Mouse (Mus musculus): ENCODE measurements at regions not wholly inside any gene's neighbourhood (a gene's known extent, or its start where the extent isn't known, plus 50 kb on each side); places are given as distances from the start of the nearest gene placed in this dataset.
A peak's percentile ranks its signal among the peaks of the same experiment; 100 is the strongest.

DNA sequence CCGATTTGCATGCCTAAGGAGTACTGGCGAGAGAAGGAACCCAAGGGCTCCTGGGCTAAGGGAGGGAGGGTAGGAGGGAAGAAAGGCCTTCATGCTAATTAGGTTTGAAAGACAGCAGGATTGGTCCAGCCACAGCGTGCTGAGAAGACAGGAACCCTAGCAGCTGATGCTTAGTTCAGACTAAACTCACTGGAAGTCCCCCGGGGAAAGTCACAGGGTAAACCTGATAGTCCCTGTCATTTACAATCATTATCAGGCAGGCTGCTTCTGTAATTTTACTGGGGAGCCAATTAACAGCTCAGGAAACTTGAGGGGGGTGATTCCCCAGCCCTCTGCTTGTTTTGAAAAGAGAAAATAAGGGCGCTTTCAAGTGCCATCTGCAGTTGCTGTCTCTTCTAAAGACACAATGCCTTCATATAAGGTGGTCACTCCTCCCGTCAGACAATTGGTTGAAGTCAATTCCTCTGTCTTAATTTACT is 135.9 kb downstream of the Gm45692 start:
- H3K9ac ChIP-seq, result no peak overlapping the region
- no peak overlapping the region for H3K27ac ChIP-seq (ENCODE audit: low read depth, low read length)
- ATAC-seq (no peak; the same call in 1 of the 2 replicates), DNase-seq (no peak)
- no peaks in the 10 kb centered on the region for H3K36me3 ChIP-seq (ENCODE audit: insufficient read depth)
- H3K4me1 ChIP-seq (ENCODE audit: insufficient read depth), result no peaks in the 10 kb centered on the region
- 0 out of 2 replicates have a peak, but pooled peaks cover 6% of the 10 kb centered on the region for H3K9me3 ChIP-seq (ENCODE audit: low read length)
- 6% methylated on average over 6 of the region's 6 CpGs for WGBS
- H3K27me3 ChIP-seq (ENCODE audit: insufficient read depth, low read length), result no peaks in the 10 kb centered on the region
- H3K4me2 ChIP-seq (ENCODE audit: low read depth), result no peak overlapping the region
- H3K4me3 ChIP-seq (ENCODE audit: low read depth, low read length), result no peak overlapping the region
- no peak for TF ChIP-seq CTCF (IDR thresholded peaks at IDR 0.05; ENCODE audit: low read depth)

DNA sequence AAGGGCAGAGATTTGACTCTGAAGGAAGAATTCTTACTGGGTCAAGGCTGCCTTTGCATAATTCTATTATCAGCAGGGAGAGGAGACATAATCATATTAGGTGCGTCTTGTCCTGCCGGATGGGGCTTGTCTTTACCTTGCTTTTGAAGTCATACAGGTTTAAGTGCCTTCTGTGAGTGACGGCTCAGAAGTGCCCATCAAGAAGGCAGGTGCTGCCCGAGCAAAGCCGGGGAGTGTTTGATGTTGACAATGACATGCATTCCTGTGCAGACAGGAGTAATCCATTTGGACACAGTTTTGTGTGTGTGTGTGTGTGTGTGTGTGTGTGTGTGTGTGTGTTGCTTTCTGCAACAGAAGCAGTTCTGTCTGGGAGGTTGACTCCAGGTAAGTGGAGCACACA is 141.0 kb downstream of the Gm45692 start:
- no peak overlapping the region for H3K4me3 ChIP-seq (ENCODE audit: low read depth, low read length)
- no peaks in the 10 kb centered on the region for H3K27me3 ChIP-seq (ENCODE audit: insufficient read depth, low read length)
- no peaks in the 10 kb centered on the region for H3K36me3 ChIP-seq (ENCODE audit: insufficient read depth)
- WGBS, result 65% methylated on average over 5 of the region's 5 CpGs
- DNase-seq (no peak), ATAC-seq (no peak)
- H3K4me2 ChIP-seq (ENCODE audit: low read depth), result no peak overlapping the region
- H3K4me1 ChIP-seq (ENCODE audit: insufficient read depth), result peaks cover 5% of the 10 kb centered on the region; the same call in 1 of the 2 replicates
- H3K9me3 ChIP-seq (ENCODE audit: low read length), result no peaks in the 10 kb centered on the region
- H3K27ac ChIP-seq (ENCODE audit: low read depth, low read length), result no peak overlapping the region
- no peak overlapping the region for H3K9ac ChIP-seq
- TF ChIP-seq CTCF (IDR thresholded peaks at IDR 0.05; ENCODE audit: low read depth), result no peak

- no peaks in the 10 kb centered on the region for H3K9me3 ChIP-seq (ENCODE audit: low read length)
- DNase-seq, result no peak
- H3K4me2 ChIP-seq (ENCODE audit: low read depth), result no peak overlapping the region
- no peak for TF ChIP-seq CTCF (IDR thresholded peaks at IDR 0.05; ENCODE audit: low read depth)
- no peak for ATAC-seq
- H3K4me3 ChIP-seq (ENCODE audit: low read depth, low read length), result no peak overlapping the region
- no peaks in the 10 kb centered on the region for H3K36me3 ChIP-seq (ENCODE audit: insufficient read depth)
- H3K27ac ChIP-seq (ENCODE audit: low read depth, low read length), result no peak overlapping the region
- H3K4me1 ChIP-seq (ENCODE audit: insufficient read depth), result peaks cover 9% of the 10 kb centered on the region; the same call in 1 of the 2 replicates
- H3K9ac ChIP-seq, result no peak overlapping the region
- 92% methylated on average over 10 of the region's 10 CpGs for WGBS
- no peaks in the 10 kb centered on the region for H3K27me3 ChIP-seq (ENCODE audit: insufficient read depth, low read length)
Measured at GRCm38 (mm10) chr8:26262536-26262935, 143.2 kb downstream of the Gm45692 start.

GRCm38 (mm10) chr8:26264869-26265321 is 145.6 kb downstream of the Gm45692 start:
- Histone ChIP-seq H3K27me3 (ENCODE audit: insufficient read depth, low read length) (no peaks in the 10 kb centered on the region), H3K9ac (no peak overlapping the region), H3K4me3 (ENCODE audit: low read depth, low read length) (no peak overlapping the region), H3K36me3 (ENCODE audit: insufficient read depth) (no peaks in the 10 kb centered on the region), H3K4me1 (ENCODE audit: insufficient read depth) (peaks cover 9% of the 10 kb centered on the region; the same call in 1 of the 2 replicates), H3K27ac (ENCODE audit: low read depth, low read length) (no peak overlapping the region), H3K9me3 (ENCODE audit: low read length) (no peaks in the 10 kb centered on the region), H3K4me2 (ENCODE audit: low read depth) (no peak overlapping the region)
- 10% methylated on average over 11 of the region's 11 CpGs for WGBS
- no peak for TF ChIP-seq CTCF (IDR thresholded peaks at IDR 0.05; ENCODE audit: low read depth)
- ATAC-seq, result no peak
- DNase-seq, result no peak

DNA sequence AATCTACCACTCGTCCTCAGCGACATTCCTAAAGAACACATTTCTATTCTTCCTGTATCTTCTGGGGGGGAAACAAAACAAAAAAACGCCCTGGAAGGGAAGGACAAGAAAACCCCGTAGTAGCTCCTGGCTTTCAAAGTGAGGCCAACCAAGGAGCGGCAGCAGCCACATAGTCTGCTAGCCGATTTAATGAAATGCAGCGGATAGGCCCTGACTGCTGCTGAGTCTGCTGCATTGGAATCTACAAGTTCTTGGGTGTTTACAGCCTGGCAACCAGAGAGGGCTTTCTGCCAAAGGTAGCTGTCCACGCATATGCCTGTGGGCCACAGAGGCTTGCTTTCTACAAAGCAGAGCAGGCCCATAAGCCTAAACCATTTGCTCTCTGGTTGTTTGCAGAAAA is 146.0 kb downstream of the Gm45692 start:
- H3K9ac ChIP-seq, result no peak overlapping the region
- WGBS, result 10% methylated on average over 8 of the region's 8 CpGs
- peaks cover 9% of the 10 kb centered on the region; the same call in 1 of the 2 replicates for H3K4me1 ChIP-seq (ENCODE audit: insufficient read depth)
- H3K36me3 ChIP-seq (ENCODE audit: insufficient read depth), result no peaks in the 10 kb centered on the region
- H3K9me3 ChIP-seq (ENCODE audit: low read length), result no peaks in the 10 kb centered on the region
- DNase-seq, result peak; percentile 36
- 0 out of 2 replicates have a peak, but pooled peaks have one; percentile 34 for ATAC-seq
- no peaks in the 10 kb centered on the region for H3K27me3 ChIP-seq (ENCODE audit: insufficient read depth, low read length)
- no peak overlapping the region for H3K4me2 ChIP-seq (ENCODE audit: low read depth)
- no peak overlapping the region for H3K27ac ChIP-seq (ENCODE audit: low read depth, low read length)
- TF ChIP-seq CTCF (IDR thresholded peaks at IDR 0.05; ENCODE audit: low read depth), result no peak
- H3K4me3 ChIP-seq (ENCODE audit: low read depth, low read length), result no peak overlapping the region

GRCm38 (mm10) chr8:26266384-26266783 is 147.1 kb downstream of the Gm45692 start:
- no peak for ATAC-seq
- Histone ChIP-seq H3K4me3 (ENCODE audit: low read depth, low read length) (no peak overlapping the region), H3K27ac (ENCODE audit: low read depth, low read length) (no peak overlapping the region), H3K9me3 (ENCODE audit: low read length) (no peaks in the 10 kb centered on the region), H3K9ac (no peak overlapping the region), H3K27me3 (ENCODE audit: insufficient read depth, low read length) (no peaks in the 10 kb centered on the region), H3K36me3 (ENCODE audit: insufficient read depth) (no peaks in the 10 kb centered on the region), H3K4me1 (ENCODE audit: insufficient read depth) (peaks cover 9% of the 10 kb centered on the region; the same call in 1 of the 2 replicates), H3K4me2 (ENCODE audit: low read depth) (no peak overlapping the region)
- no peak for TF ChIP-seq CTCF (IDR thresholded peaks at IDR 0.05; ENCODE audit: low read depth)
- WGBS, result 28% methylated on average over 4 of the region's 4 CpGs
- DNase-seq, result no peak

DNA sequence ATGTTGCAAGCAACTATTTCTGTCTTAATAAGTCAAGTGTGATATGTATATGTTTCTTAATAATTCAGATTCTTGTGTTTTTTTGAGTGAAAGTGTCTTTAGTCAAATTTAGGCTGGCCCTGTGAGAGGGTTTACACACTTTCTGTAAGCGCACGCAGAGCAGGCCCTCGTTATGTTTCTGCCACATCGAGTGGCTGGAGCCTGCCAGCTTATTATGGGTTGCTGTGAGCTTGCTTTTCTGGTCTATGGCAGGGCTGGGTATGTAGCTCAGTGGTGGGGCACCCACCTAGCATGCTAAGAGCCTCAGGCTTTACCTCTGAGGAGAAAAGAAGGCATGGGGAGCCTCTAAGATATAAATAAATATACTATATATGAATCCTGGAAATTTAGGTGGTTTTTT is 148.2 kb downstream of the Gm45692 start:
- no peaks in the 10 kb centered on the region for H3K27me3 ChIP-seq (ENCODE audit: insufficient read depth, low read length)
- H3K27ac ChIP-seq (ENCODE audit: low read depth, low read length), result no peak overlapping the region
- H3K9me3 ChIP-seq (ENCODE audit: low read length), result no peaks in the 10 kb centered on the region
- H3K36me3 ChIP-seq (ENCODE audit: insufficient read depth), result no peaks in the 10 kb centered on the region
- ATAC-seq (no peak), DNase-seq (no peak)
- WGBS, result 43% methylated on average over 4 of the region's 4 CpGs
- TF ChIP-seq CTCF (IDR thresholded peaks at IDR 0.05; ENCODE audit: low read depth), result no peak
- no peak overlapping the region for H3K4me3 ChIP-seq (ENCODE audit: low read depth, low read length)
- peaks cover 9% of the 10 kb centered on the region; the same call in 1 of the 2 replicates for H3K4me1 ChIP-seq (ENCODE audit: insufficient read depth)
- H3K4me2 ChIP-seq (ENCODE audit: low read depth), result no peak overlapping the region
- no peak overlapping the region for H3K9ac ChIP-seq
